Mouse (Mus musculus): ENCODE data around the gene Cdk5rap2. TPM values are rescaled to one million over a fixed set of nuclear protein-coding genes. Genes with fewer than 3 reads are reported as not detected.

Gene Cdk5rap2
- total RNA-seq, 2 experiments from 2014 or later: 15.8 to 28.6 TPM

Other genes starting within 250 kb of the Cdk5rap2 start
- 100 to 1,000 TPM in 1 of 2 experiments, 10 to 100 TPM in 1; 96.6 to 105 TPM for gene Megf9, start 124.6 kb upstream of the Cdk5rap2 start, total RNA-seq (2021)

Measured in layer of hippocampus, postnatal 10 days (tissue).